In genomic region chr17:45264434-45264833, GRCm38 (mm10) we compare ENCODE assay signal across 27 mouse cellular contexts.
DNase-seq lines count a peak whose midpoint lies in the region; ATAC-seq and TF ChIP-seq lines count a peak whose summit lies in the region.
"Had no signal": no experiment of that assay in that cellular context is flagged by ENCODE, and none has a peak within 500 bp of the region (broad histone marks: within the 10 kb centered on the region; RNA-seq: fewer than 3 reads in every experiment).

No protein-coding gene starts in this region.

- no peaks in the 10 kb centered on the region for H3K36me3 ChIP-seq in limb, embryonic 14.5 days (ENCODE audit: control insufficient read depth, insufficient read depth, low read length)
- H3K36me3 ChIP-seq in limb, embryonic 10.5 days = no peaks in the 10 kb centered on the region
- H3K36me3 ChIP-seq: embryonic facial prominence, embryonic 12.5 days; embryonic facial prominence, embryonic 15.5 days; heart, embryonic 12.5 days; heart, embryonic 15.5 days; hindbrain, embryonic 10.5 days; hindbrain, embryonic 13.5 days had no signal

- no peaks in the 10 kb centered on the region for H3K4me1 ChIP-seq in limb, embryonic 14.5 days (ENCODE audit: control insufficient read depth, insufficient read depth, low read length)
- H3K4me1 ChIP-seq in limb, embryonic 10.5 days = no peaks in the 10 kb centered on the region
- H3K4me1 ChIP-seq: heart, embryonic 12.5 days; heart, embryonic 15.5 days had no signal

- no peak overlapping the region for H3K27ac ChIP-seq in limb, embryonic 14.5 days (replicated peaks; ENCODE audit: low read depth, low read length)
- H3K27ac ChIP-seq in limb, embryonic 10.5 days = no peak overlapping the region
- H3K27ac ChIP-seq: embryonic facial prominence, embryonic 12.5 days; embryonic facial prominence, embryonic 15.5 days; gastrocnemius, adult 2 months; heart, embryonic 15.5 days; hindbrain, embryonic 10.5 days; hindbrain, embryonic 13.5 days had no signal

- no peak overlapping the region for H3K9ac ChIP-seq in limb, embryonic 14.5 days (ENCODE audit: low read depth, low read length, severe bottlenecking)
- H3K9ac ChIP-seq: embryonic facial prominence, embryonic 12.5 days; embryonic facial prominence, embryonic 15.5 days; forebrain, postnatal 0 days; heart, embryonic 12.5 days; heart, embryonic 15.5 days; hindbrain, embryonic 13.5 days had no signal

- no peak for ATAC-seq in limb, embryonic 14.5 days (ENCODE audit: low FRiP score, low read depth)
- ATAC-seq: CD4-positive, CD25-positive, alpha-beta regulatory T cell, adult 4 months; forebrain, embryonic 14.5 days; forebrain, postnatal 0 days; hindbrain, embryonic 16.5 days; Patski had no signal

- no peak overlapping the region for H3K4me2 ChIP-seq in limb, embryonic 14.5 days (replicated peaks; ENCODE audit: low read depth, low read length, severe bottlenecking)
- H3K4me2 ChIP-seq: embryonic facial prominence, embryonic 12.5 days; embryonic facial prominence, embryonic 15.5 days; heart, embryonic 12.5 days; heart, embryonic 15.5 days; hindbrain, embryonic 13.5 days had no signal

- no peaks in the 10 kb centered on the region for H3K9me3 ChIP-seq in limb, embryonic 14.5 days (ENCODE audit: control insufficient read depth, low read length)
- no peaks in the 10 kb centered on the region for H3K9me3 ChIP-seq in limb, embryonic 10.5 days (replicated peaks)
- H3K9me3 ChIP-seq: embryonic facial prominence, embryonic 12.5 days; embryonic facial prominence, embryonic 15.5 days; heart, embryonic 12.5 days; heart, embryonic 15.5 days; hindbrain, embryonic 10.5 days; hindbrain, embryonic 13.5 days had no signal

- no peak for TF ChIP-seq POLR2A in limb, embryonic 14.5 days (IDR thresholded peaks at IDR 0.05; ENCODE audit: borderline replicate concordance, extremely low read depth, insufficient read depth, insufficient read length)

- no peak overlapping the region for H3K4me3 ChIP-seq in limb, embryonic 14.5 days (replicated peaks; ENCODE audit: low read length)
- H3K4me3 ChIP-seq in limb, embryonic 10.5 days = no peak overlapping the region
- H3K4me3 ChIP-seq: embryonic facial prominence, embryonic 12.5 days; embryonic facial prominence, embryonic 15.5 days; gastrocnemius, adult 2 months; heart, embryonic 12.5 days; heart, embryonic 15.5 days; hindbrain, embryonic 10.5 days; hindbrain, embryonic 13.5 days had no signal

- no peaks in the 10 kb centered on the region for H3K27me3 ChIP-seq in limb, embryonic 14.5 days (ENCODE audit: control insufficient read depth, insufficient read depth, low read length)
- H3K27me3 ChIP-seq in limb, embryonic 10.5 days (ENCODE audit: low read depth, poor library complexity, severe bottlenecking) = peaks cover 19% of the 10 kb centered on the region
- H3K27me3 ChIP-seq: heart, embryonic 12.5 days; heart, embryonic 15.5 days; hindbrain, embryonic 13.5 days; Patski had no signal

- 42% methylated on average over 6 of the region's 6 CpGs for WGBS in limb, embryonic 14.5 days
- whole genome bisulfite sequencing in limb, embryonic 10.5 days = 77% methylated on average over 6 of the region's 6 CpGs

- DNase-seq in limb, embryonic 14.5 days (ENCODE audit: low spot score) = peak; percentile 31
- no peak for DNase-seq in limb, embryonic 10.5 days (ENCODE audit: low spot score)
- peak; percentile 47 for DNase-seq in Muller cell, postnatal 12 days (ENCODE audit: inconsistent ontology term)
- DNase-seq in NIH3T3 (ENCODE audit: low read depth) = peak; percentile 20
- DNase-seq in heart, adult 11 months = no peak
- DNase-seq in cerebellum, adult 11 months = no peak
- DNase-seq: adrenal gland, postnatal 10 days; adrenal gland, postnatal 36 days; cerebellum, adult 2 months; cerebellum, adult 9-11 months; cerebellum, postnatal 25 days; forebrain, postnatal 0 days; gastrocnemius, adult 2 months; gastrocnemius, postnatal 14 days; heart, adult 18-20 months; heart, postnatal 10 days; heart, postnatal 36 days had no signal

Comparison
In these comparisons a context has a peak if more than half of its experiments do, and no peak if none do; other contexts are left out.
1. DNase-seq: peak in limb, embryonic 14.5 days (single experiment), Muller cell, postnatal 12 days (single experiment) and NIH3T3 (single experiment); none in limb, embryonic 10.5 days (single experiment), heart, adult 11 months (single experiment) and cerebellum, adult 11 months (single experiment).